Mouse (Mus musculus) liver, postnatal 0 days (tissue): Measurements from ENCODE around the gene Agap1. TPM values are rescaled to one million over a fixed set of nuclear protein-coding genes. Genes with fewer than 3 reads are reported as not detected.

Experiments used
- ATAC-seq: fragments of 200-750 bp; cut with Nextera tagmentation; 2 replicates; pipeline ENCODE4 v1.8.0; 2017; ENCODE audit warnings: mild to moderate bottlenecking, moderate library complexity
- DNase-seq: peaks from one replicate; pipeline ENCODE4 v3.0.0-alpha.2; 2016
- H3K27ac ChIP-seq: fragments of 300-500 bp; sonication (generic); 2 replicates; pipeline ENCODE4 v1.5.1; 2014; ENCODE audit warnings: antibody characterized with exemption, moderate library complexity, mild to moderate bottlenecking, low read depth
- H3K27me3 ChIP-seq: fragments of 300-500 bp; sonication (generic); 2 replicates; pipeline ENCODE4 v1.6.1; 2014; ENCODE audit warnings: low read length, control low read depth, mixed read lengths; ENCODE audit not compliant: insufficient read depth
- H3K36me3 ChIP-seq: fragments of 300-500 bp; sonication (generic); replicated peaks from 2 replicates; pipeline ENCODE4 v1.6.1; 2014; ENCODE audit warnings: mild to moderate bottlenecking, control low read depth, low read length, moderate library complexity, mixed read lengths; ENCODE audit not compliant: insufficient read depth
- H3K4me1 ChIP-seq: fragments of 300-500 bp; sonication (generic); 2 replicates; pipeline ENCODE4 v1.6.1; 2014; ENCODE audit warnings: antibody characterized with exemption, mild to moderate bottlenecking, control low read depth; ENCODE audit not compliant: insufficient read depth
- H3K4me2 ChIP-seq: fragments of 300-500 bp; sonication (generic); 2 replicates; pipeline ENCODE4 v1.6.1; 2014; ENCODE audit warnings: low read depth, mild to moderate bottlenecking, low read length, moderate library complexity, mixed read lengths
- H3K4me3 ChIP-seq: fragments of 300-500 bp; sonication (generic); 2 replicates; pipeline ENCODE4 v1.5.1; 2014; ENCODE audit warnings: low read depth, low read length
- H3K9ac ChIP-seq: fragments of 300-500 bp; sonication (generic); replicated peaks from 2 replicates; pipeline ENCODE4 v1.6.1; 2014; ENCODE audit warnings: mild to moderate bottlenecking, moderate library complexity
- H3K9me3 ChIP-seq: fragments of 300-500 bp; sonication (generic); 2 replicates; pipeline ENCODE4 v1.6.1; 2016; ENCODE audit warnings: mild to moderate bottlenecking, control low read depth, low read length, mixed read lengths
- CTCF ChIP-seq: sonication (generic); IDR thresholded peaks from 2 replicates; pipeline ENCODE4 v1.5.1; 2016; ENCODE audit warnings: antibody characterized with exemption, low read depth
- EP300 ChIP-seq: IDR thresholded peaks from 2 replicates; pipeline ENCODE4 v1.6.1; 2016; ENCODE audit warnings: antibody characterized with exemption, low read depth, mild to moderate bottlenecking
- WGBS: fragments of 180-500 bp; shearing (Covaris S2); extraction: QIAGEN DNeasy Blood & Tissue Kit; methylation state at CpG from one replicate; pipeline ENCODE4 v1.1.7; 2014; ENCODE audit not compliant: insufficient replicate concordance; 5-methylcytosine and 5-hydroxymethylcytosine counted together
- polyA plus RNA-seq: library from polyadenylated mRNA; unstranded; fragments of >200 nt; fragmentation: Nextera tagmentation; extraction: Ambion mirVana; gene quantifications from 2 replicates; pipeline ENCODE4 v1.2.1, GENCODE M21; 2015

Agap1 gene
- polyA plus RNA-seq, 1 experiment from 2014 or later: 1.0 TPM

DNA sequence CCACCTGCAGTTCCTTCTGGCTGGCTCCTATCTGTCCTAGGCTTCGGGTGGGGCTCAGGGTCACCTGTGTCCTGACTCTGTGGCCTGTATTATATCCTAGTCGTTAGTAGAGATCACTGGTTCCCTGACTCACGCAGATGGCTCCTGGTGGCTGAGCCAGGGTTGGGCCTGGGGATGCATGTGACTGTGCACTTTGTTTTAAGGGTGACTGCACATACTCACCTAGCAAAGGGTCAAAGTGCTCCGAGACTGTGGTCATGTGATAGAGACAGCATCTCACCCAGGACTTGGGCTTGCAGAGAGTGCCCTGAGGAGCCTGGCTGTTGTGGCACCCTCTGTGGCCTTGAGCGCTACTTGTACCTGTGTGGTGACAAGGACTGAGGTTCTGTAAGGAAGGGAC is 22.4 kb downstream of the Agap1 start:
- H3K4me2 ChIP-seq: no peak overlapping the region

DNA sequence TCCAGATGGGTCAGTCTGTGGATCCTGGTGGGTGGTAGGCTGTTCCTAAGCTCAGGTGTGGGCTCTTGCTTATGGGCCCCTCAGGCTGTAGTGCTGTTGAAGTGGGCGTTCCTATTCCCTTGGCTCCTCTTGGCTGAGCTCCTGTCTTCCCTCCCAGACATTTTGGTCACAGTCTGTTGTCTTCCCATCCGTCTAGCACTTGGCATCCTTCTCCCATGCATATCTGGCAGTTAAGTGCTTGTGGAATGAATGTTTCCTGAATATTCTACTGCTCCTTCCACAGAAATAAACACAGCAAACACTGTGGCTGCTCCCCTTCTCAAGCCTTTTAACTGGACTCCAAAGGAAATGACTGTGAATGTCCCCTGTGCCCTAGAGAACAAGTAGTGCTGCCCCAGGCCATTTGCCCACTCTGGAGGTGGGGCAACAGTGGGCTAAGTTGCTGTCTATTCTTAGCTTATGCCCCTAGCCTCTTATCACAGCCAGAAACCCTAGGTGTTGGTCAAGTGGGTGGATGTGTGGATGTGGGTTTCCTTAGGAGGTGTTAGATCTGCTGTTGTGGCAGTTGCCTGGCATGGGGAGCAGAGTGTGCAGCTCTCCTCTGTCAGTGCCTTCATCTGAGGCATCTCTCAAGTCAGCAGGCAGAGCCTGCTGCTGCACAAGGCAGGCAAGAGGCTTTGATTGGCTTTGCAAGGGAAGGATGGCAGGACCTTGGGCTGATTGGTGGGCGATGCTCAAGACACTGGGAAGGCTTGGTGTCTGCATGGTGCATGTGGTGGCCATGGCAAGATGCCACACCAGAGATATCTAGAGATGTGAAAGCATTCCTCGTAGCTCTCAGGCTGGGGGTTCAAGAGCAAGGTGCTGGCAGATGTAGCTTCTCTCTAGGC is 24.2 kb downstream of the Agap1 start:
- Histone ChIP-seq H3K4me3 (no peak overlapping the region), H3K9ac (no peak overlapping the region), H3K27ac (no peak overlapping the region), H3K4me1 (peaks cover 4% of the 10 kb centered on the region; the same call in 1 of the 2 replicates), H3K36me3 (no peaks in the 10 kb centered on the region), H3K27me3 (no peaks in the 10 kb centered on the region), H3K4me2 (no peak overlapping the region), H3K9me3 (no peaks in the 10 kb centered on the region)
- no peak for TF ChIP-seq EP300
- no peak for TF ChIP-seq CTCF
- whole genome bisulfite sequencing: 75% methylated on average over 4 of the region's 4 CpGs
- DNase-seq: no peak
- ATAC-seq: no peak

More for the DNA sequence above, 22.4 kb downstream of the Agap1 start:
- Histone ChIP-seq H3K36me3 (no peaks in the 10 kb centered on the region), H3K27me3 (no peaks in the 10 kb centered on the region), H3K4me1 (peaks cover 4% of the 10 kb centered on the region; the same call in 1 of the 2 replicates), H3K4me3 (no peak overlapping the region), H3K9ac (no peak overlapping the region), H3K9me3 (no peaks in the 10 kb centered on the region), H3K27ac (no peak overlapping the region)
- DNase-seq (no peak), ATAC-seq (no peak)
- TF ChIP-seq EP300 (no peak), CTCF (no peak)
- 77% methylated on average over 5 of the region's 5 CpGs for WGBS

DNA sequence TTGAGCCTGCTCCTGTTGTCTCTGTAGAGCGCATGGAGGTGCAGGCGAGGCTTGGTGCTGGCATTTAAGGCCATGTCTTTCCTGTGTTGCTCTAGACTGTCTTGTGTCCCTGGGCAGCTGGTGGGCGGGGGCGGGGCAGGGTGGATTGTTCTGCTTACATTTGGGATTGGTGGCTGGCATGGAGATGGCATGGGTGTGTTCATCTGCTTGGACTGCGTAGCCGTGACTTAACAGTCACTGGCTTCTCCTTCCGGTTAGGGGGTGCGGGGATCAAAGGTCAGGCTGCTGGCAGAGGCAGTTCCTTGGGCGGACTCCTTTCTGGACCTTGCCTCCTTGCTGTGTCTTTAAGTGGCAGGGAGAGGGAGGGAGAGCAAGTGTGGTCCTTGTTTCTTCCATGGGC is 26.5 kb downstream of the Agap1 start:
- Histone ChIP-seq H3K4me1 (no peaks in the 10 kb centered on the region), H3K36me3 (no peaks in the 10 kb centered on the region), H3K4me2 (no peak overlapping the region), H3K4me3 (no peak overlapping the region), H3K27me3 (no peaks in the 10 kb centered on the region), H3K27ac (no peak overlapping the region), H3K9ac (no peak overlapping the region), H3K9me3 (no peaks in the 10 kb centered on the region)
- TF ChIP-seq CTCF: no peak
- no peak for TF ChIP-seq EP300
- whole genome bisulfite sequencing: 81% methylated on average over 9 of the region's 9 CpGs
- ATAC-seq (no peak), DNase-seq (no peak)

DNA sequence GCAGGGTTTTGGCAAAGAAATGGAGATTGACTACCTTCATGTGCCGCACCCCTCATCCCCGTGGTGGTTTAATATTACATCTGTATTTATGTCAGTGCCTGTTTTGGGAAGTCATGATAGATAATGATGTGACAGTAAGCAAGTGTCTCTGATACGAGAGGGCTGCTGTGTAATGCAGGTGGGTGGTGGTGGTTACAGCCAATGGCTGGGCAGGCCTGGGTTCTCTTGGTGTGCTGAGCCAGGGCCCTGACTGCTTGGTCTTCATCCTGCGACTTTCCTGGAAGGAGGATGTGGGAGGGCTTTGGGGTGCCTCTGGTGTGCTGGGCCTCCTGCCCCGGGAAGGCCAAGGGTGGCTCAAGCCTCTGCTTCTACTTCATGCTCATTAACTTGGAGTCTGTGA is 28.2 kb downstream of the Agap1 start:
- H3K4me3 ChIP-seq: no peak overlapping the region
- H3K9me3 ChIP-seq: no peaks in the 10 kb centered on the region
- WGBS: 64% methylated on average over 5 of the region's 5 CpGs
- H3K36me3 ChIP-seq: no peaks in the 10 kb centered on the region
- TF ChIP-seq EP300 (no peak), CTCF (no peak)
- ATAC-seq (no peak), DNase-seq (no peak)
- H3K4me1 ChIP-seq: no peaks in the 10 kb centered on the region
- no peak overlapping the region for H3K4me2 ChIP-seq
- H3K27me3 ChIP-seq: no peaks in the 10 kb centered on the region
- no peak overlapping the region for H3K27ac ChIP-seq
- no peak overlapping the region for H3K9ac ChIP-seq

DNA sequence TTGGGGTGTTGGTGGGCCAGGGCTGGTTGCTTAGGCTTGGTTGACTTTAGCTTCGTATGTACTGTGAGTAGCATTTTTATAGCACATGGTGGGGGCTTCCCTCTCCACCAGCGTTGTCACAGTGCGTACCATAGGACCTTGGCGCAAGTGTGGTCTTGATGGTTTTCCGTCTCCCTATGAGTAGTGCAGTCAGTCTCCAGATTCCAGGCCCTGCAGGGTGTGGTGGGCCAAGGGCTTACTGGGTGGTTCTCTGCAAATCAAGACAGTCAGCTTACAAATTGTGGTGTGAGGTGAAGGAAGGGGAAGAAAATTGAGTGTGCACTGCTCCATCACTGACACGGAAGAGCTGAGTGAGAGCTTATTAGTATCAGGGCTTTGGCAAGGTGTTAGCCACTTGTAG is 32.3 kb downstream of the Agap1 start:
- Histone ChIP-seq H3K36me3 (no peaks in the 10 kb centered on the region), H3K9ac (no peak overlapping the region), H3K4me1 (no peaks in the 10 kb centered on the region; the same call in 1 of the 2 replicates), H3K4me2 (no peak overlapping the region), H3K9me3 (no peaks in the 10 kb centered on the region), H3K4me3 (no peak overlapping the region), H3K27ac (no peak overlapping the region), H3K27me3 (no peaks in the 10 kb centered on the region)
- DNase-seq (no peak), ATAC-seq (no peak)
- TF ChIP-seq EP300 (no peak), CTCF (no peak)
- WGBS: 88% methylated on average over 6 of the region's 6 CpGs

DNA sequence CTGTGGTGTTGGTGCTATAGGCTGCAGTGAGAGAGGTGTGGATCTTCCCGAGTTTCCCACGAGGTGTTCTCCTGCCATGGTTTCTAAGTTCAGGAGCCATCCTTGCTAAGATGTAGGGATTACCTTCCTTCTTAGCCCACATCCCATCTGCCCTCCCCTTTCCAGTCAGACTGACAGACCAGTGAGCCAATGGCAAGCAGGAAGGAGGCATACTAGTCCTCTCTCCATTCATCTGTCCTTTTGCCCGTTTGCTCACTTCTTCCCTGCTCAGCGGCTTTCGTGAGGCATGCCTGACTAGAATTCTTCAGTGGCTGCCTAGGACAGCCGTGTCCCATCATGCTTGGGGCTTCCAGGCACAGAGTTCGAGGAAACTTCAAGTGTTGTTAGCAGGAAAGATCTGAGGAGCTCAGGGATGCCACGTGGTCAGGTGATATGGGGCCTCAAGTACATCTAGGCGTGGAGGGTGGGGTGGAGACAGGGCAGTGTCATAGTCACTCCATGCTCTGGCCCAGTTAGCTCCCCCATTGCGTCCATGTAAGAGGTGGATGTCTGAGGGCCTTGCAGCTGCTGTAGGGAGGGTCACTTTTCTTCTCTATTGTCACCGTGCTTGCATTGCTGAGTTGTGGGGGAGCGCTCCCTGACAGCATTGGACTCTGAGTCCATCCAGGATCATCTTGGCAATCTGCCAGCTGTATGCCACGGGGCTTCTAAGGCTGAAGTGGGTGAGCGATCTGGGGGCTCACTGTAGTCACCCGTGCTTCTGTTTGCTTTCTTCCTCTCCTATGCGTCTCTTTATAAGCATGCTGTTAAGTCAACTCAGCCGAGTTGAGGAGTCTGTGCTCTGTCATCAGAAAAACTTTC is 34.7 kb downstream of the Agap1 start:
- no peaks in the 10 kb centered on the region for H3K36me3 ChIP-seq
- peaks cover 2% of the 10 kb centered on the region; the same call in 1 of the 2 replicates for H3K4me1 ChIP-seq
- H3K27me3 ChIP-seq: no peaks in the 10 kb centered on the region
- DNase-seq (peak; percentile 31), ATAC-seq (peak; percentile 23; the same call in 1 of the 2 replicates)
- 55% methylated on average over 17 of the region's 17 CpGs for WGBS
- H3K4me2 ChIP-seq: no peak overlapping the region
- no peak overlapping the region for H3K27ac ChIP-seq
- TF ChIP-seq EP300 (no peak), CTCF (no peak)
- no peaks in the 10 kb centered on the region for H3K9me3 ChIP-seq
- H3K9ac ChIP-seq: no peak overlapping the region
- H3K4me3 ChIP-seq: no peak overlapping the region
